Mouse (Mus musculus) forebrain, embryonic 16.5 days (tissue): ENCODE results near the gene C2cd4b. TPM values are rescaled to one million over a fixed set of nuclear protein-coding genes. Genes with fewer than 3 reads are reported as not detected.
"Not testable (repeated sequence)": the region's sequence is repeated elsewhere in the genome, so short reads cannot be mapped to it uniquely, and the experiment has no call there.

Experiments
- ATAC-seq: fragments of 200-750 bp; cut with Nextera tagmentation; 2 replicates; pipeline ENCODE4 v1.8.0; 2017; ENCODE audit warnings: mild to moderate bottlenecking, moderate library complexity
- H3K27ac ChIP-seq: fragments of 300-500 bp; sonication (generic); 2 replicates; pipeline ENCODE4 v1.5.1; 2014; ENCODE audit warnings: low read length, control low read depth
- H3K27me3 ChIP-seq: fragments of 300-500 bp; sonication (generic); replicated peaks from 2 replicates; pipeline ENCODE4 v1.6.1; 2014; ENCODE audit warnings: low read length; ENCODE audit not compliant: control insufficient read depth, insufficient read depth
- H3K36me3 ChIP-seq: fragments of 300-500 bp; sonication (generic); 2 replicates; pipeline ENCODE4 v1.6.1; 2014; ENCODE audit not compliant: control insufficient read depth, insufficient read depth
- H3K4me1 ChIP-seq: fragments of 300-500 bp; sonication (generic); replicated peaks from 2 replicates; pipeline ENCODE4 v1.6.1; 2014; ENCODE audit warnings: low read length; ENCODE audit not compliant: control insufficient read depth, insufficient read depth
- H3K4me2 ChIP-seq: fragments of 300-500 bp; sonication (generic); 2 replicates; pipeline ENCODE4 v1.6.1; 2014; ENCODE audit warnings: mild to moderate bottlenecking, low read length, control low read depth
- H3K4me3 ChIP-seq: fragments of 300-500 bp; sonication (generic); replicated peaks from 2 replicates; pipeline ENCODE4 v1.5.1; 2014; ENCODE audit warnings: mild to moderate bottlenecking, low read length, control low read depth
- H3K9ac ChIP-seq: fragments of 300-500 bp; sonication (generic); replicated peaks from 2 replicates; pipeline ENCODE4 v1.6.1; 2014; ENCODE audit warnings: low read depth, low read length, control low read depth
- H3K9me3 ChIP-seq: fragments of 300-500 bp; sonication (generic); 2 replicates; pipeline ENCODE4 v1.6.1; 2016; ENCODE audit warnings: low read length; ENCODE audit not compliant: control insufficient read depth
- WGBS: fragments of 180-500 bp; shearing (Covaris S2); extraction: QIAGEN DNeasy Blood & Tissue Kit; methylation state at CpG from one replicate; pipeline ENCODE4 v1.1.7; 2014; 5-methylcytosine and 5-hydroxymethylcytosine counted together
- polyA plus RNA-seq: library from polyadenylated mRNA; unstranded; fragments of >200 nt; fragmentation: Nextera tagmentation; extraction: Ambion mirVana; gene quantifications from 2 replicates; pipeline ENCODE4 v1.2.1, GENCODE M21; 2015

C2cd4b gene
- polyA plus RNA-seq, 1 experiment from 2014 or later, result 0.30 TPM

- H3K27ac ChIP-seq, result no peak overlapping the region
- H3K4me3 ChIP-seq, result no peak overlapping the region
- H3K4me2 ChIP-seq, result no peak overlapping the region
- no peaks in the 10 kb centered on the region for H3K36me3 ChIP-seq
- 50% methylated on average over 11 of the region's 11 CpGs for WGBS
- no peak overlapping the region for H3K9ac ChIP-seq
- no peaks in the 10 kb centered on the region for H3K9me3 ChIP-seq
- no peaks in the 10 kb centered on the region for H3K27me3 ChIP-seq
- no peak for ATAC-seq
- H3K4me1 ChIP-seq, result no peaks in the 10 kb centered on the region
These were observed 23.8 kb upstream of the C2cd4b start for GRCm38 (mm10) chr9:67735426-67735825.

GRCm38 (mm10) chr9:67741256-67741655 lies 18.0 kb upstream of the C2cd4b start:
- 96% methylated on average over 2 of the region's 2 CpGs for WGBS
- ATAC-seq, result no peak

GRCm38 (mm10) chr9:67753411-67754182 lies 5.6 kb upstream of the C2cd4b start:
- H3K27me3 ChIP-seq, result peaks cover 2% of the 10 kb centered on the region
- H3K4me1 ChIP-seq, result no peaks in the 10 kb centered on the region; the same call in 1 of the 2 replicates
- no peak for ATAC-seq
- WGBS, result 93% methylated on average over 16 of the region's 16 CpGs
- no peak overlapping the region for H3K27ac ChIP-seq
- H3K9ac ChIP-seq, result no peak overlapping the region
- no peak overlapping the region for H3K4me2 ChIP-seq
- H3K4me3 ChIP-seq, result no peak overlapping the region
- H3K36me3 ChIP-seq, result no peaks in the 10 kb centered on the region
- no peaks in the 10 kb centered on the region for H3K9me3 ChIP-seq

More at GRCm38 (mm10) chr9:67741256-67741655, 18.0 kb upstream of the C2cd4b start:
- Histone ChIP-seq H3K9ac (no peak overlapping the region), H3K4me1 (no peaks in the 10 kb centered on the region), H3K27me3 (no peaks in the 10 kb centered on the region), H3K27ac (no peak overlapping the region), H3K36me3 (no peaks in the 10 kb centered on the region), H3K4me2 (no peak overlapping the region), H3K9me3 (no peaks in the 10 kb centered on the region), H3K4me3 (no peak overlapping the region)

GRCm38 (mm10) chr9:67754713-67755112 lies 4.5 kb upstream of the C2cd4b start:
- Histone ChIP-seq H3K9me3 (no peaks in the 10 kb centered on the region), H3K27me3 (peaks cover 13% of the 10 kb centered on the region), H3K4me1 (peaks cover 11% of the 10 kb centered on the region), H3K9ac (no peak overlapping the region), H3K36me3 (no peaks in the 10 kb centered on the region), H3K4me2 (no peak overlapping the region), H3K27ac (no peak overlapping the region), H3K4me3 (no peak overlapping the region)
- no peak for ATAC-seq
- 28% methylated on average over 3 of the region's 3 CpGs for WGBS

GRCm38 (mm10) chr9:67758686-67759085 lies 551 bp upstream of the C2cd4b start:
- no peak overlapping the region for H3K27ac ChIP-seq
- H3K4me3 ChIP-seq, result no peak overlapping the region
- H3K9ac ChIP-seq, result no peak overlapping the region
- H3K27me3 ChIP-seq, result peaks cover 13% of the 10 kb centered on the region
- H3K4me1 ChIP-seq, result peaks cover 11% of the 10 kb centered on the region
- WGBS, result 5% methylated on average over 9 of the region's 9 CpGs
- no peaks in the 10 kb centered on the region for H3K36me3 ChIP-seq
- no peak for ATAC-seq
- peak overlapping the region; percentile 83 for H3K4me2 ChIP-seq
- no peaks in the 10 kb centered on the region for H3K9me3 ChIP-seq

- not testable (repeated sequence) for H3K36me3 ChIP-seq, H3K9me3 ChIP-seq
- WGBS, result under 1% methylated on average over 79 of the region's 114 CpGs
- Histone ChIP-seq H3K27ac (peak overlapping the region; percentile 58), H3K9ac (peak overlapping the region; percentile 75), H3K4me3 (peak overlapping the region; percentile 74), H3K27me3 (peaks cover 13% of the 10 kb centered on the region), H3K4me2 (peak overlapping the region; percentile 83), H3K4me1 (peaks cover 11% of the 10 kb centered on the region)
- peak; percentile 92 for ATAC-seq
These were observed 923 bp downstream of the C2cd4b start for GRCm38 (mm10) chr9:67759956-67760764.

- peak overlapping the region; percentile 83 for H3K4me2 ChIP-seq
- H3K9ac ChIP-seq, result no peak overlapping the region
- H3K4me1 ChIP-seq, result peaks cover 11% of the 10 kb centered on the region
- no peaks in the 10 kb centered on the region for H3K36me3 ChIP-seq
- WGBS, result 58% methylated on average over 6 of the region's 6 CpGs
- no peak overlapping the region for H3K27ac ChIP-seq
- peaks cover 13% of the 10 kb centered on the region for H3K27me3 ChIP-seq
- no peak for ATAC-seq
- H3K4me3 ChIP-seq, result no peak overlapping the region
- H3K9me3 ChIP-seq, result no peaks in the 10 kb centered on the region
These were observed 1.8 kb downstream of the C2cd4b start for GRCm38 (mm10) chr9:67760991-67761390.

GRCm38 (mm10) chr9:67763326-67763725 lies 4.1 kb downstream of the C2cd4b start:
- H3K9me3 ChIP-seq, result no peaks in the 10 kb centered on the region
- 79% methylated on average over 4 of the region's 4 CpGs for WGBS
- H3K4me1 ChIP-seq, result peaks cover 11% of the 10 kb centered on the region

GRCm38 (mm10) chr9:67766405-67766804 lies 7.2 kb downstream of the C2cd4b start:
- H3K4me3 ChIP-seq, result no peak overlapping the region
- H3K4me2 ChIP-seq, result no peak overlapping the region
- no peaks in the 10 kb centered on the region for H3K4me1 ChIP-seq
- WGBS, result 88% methylated on average over 4 of the region's 4 CpGs
- no peak for ATAC-seq
- H3K36me3 ChIP-seq, result no peaks in the 10 kb centered on the region
- H3K9ac ChIP-seq, result no peak overlapping the region
- H3K9me3 ChIP-seq, result no peaks in the 10 kb centered on the region
- H3K27ac ChIP-seq, result no peak overlapping the region
- H3K27me3 ChIP-seq, result no peaks in the 10 kb centered on the region

More at GRCm38 (mm10) chr9:67763326-67763725, 4.1 kb downstream of the C2cd4b start:
- Histone ChIP-seq H3K9ac (no peak overlapping the region), H3K4me3 (no peak overlapping the region), H3K27me3 (peaks cover 13% of the 10 kb centered on the region), H3K27ac (no peak overlapping the region), H3K36me3 (no peaks in the 10 kb centered on the region), H3K4me2 (no peak overlapping the region)
- no peak for ATAC-seq
